Mouse (Mus musculus) lung, embryonic 16.5 days (tissue): ENCODE measurements at regions not wholly inside any gene's neighbourhood (a gene's known extent, or its start where the extent isn't known, plus 50 kb on each side); places are given as distances from the start of the nearest gene placed in this dataset.
A peak's percentile ranks its signal among the peaks of the same experiment; 100 is the strongest.

ENCODE experiments used
- ATAC-seq: fragments of 200-750 bp; cut with Nextera tagmentation; 2 replicates; pipeline ENCODE4 v1.8.0; 2017; ENCODE audit warnings: low read depth, mild to moderate bottlenecking, moderate library complexity
- H3K27ac ChIP-seq: fragments of 300-500 bp; sonication (generic); 2 replicates; pipeline ENCODE4 v1.5.1; 2014; ENCODE audit warnings: mild to moderate bottlenecking, control low read depth, low read length
- H3K27me3 ChIP-seq: fragments of 300-500 bp; sonication (generic); 2 replicates; pipeline ENCODE4 v1.6.1; 2014; ENCODE audit warnings: low read depth, low read length, mixed read lengths; ENCODE audit not compliant: control insufficient read depth, insufficient read depth
- H3K36me3 ChIP-seq: fragments of 300-500 bp; sonication (generic); 2 replicates; pipeline ENCODE4 v1.6.1; 2014; ENCODE audit warnings: low read length; ENCODE audit not compliant: control insufficient read depth, insufficient read depth
- H3K4me1 ChIP-seq: fragments of 300-500 bp; sonication (generic); replicated peaks from 2 replicates; pipeline ENCODE4 v1.6.1; 2014; ENCODE audit warnings: low read length, mixed read lengths; ENCODE audit not compliant: control insufficient read depth, insufficient read depth
- H3K4me2 ChIP-seq: fragments of 300-500 bp; sonication (generic); 2 replicates; pipeline ENCODE4 v1.6.1; 2014; ENCODE audit warnings: low read depth, low read length, control low read depth
- H3K4me3 ChIP-seq: fragments of 300-500 bp; sonication (generic); 2 replicates; pipeline ENCODE4 v1.5.1; 2014; ENCODE audit warnings: mild to moderate bottlenecking, low read length, control low read depth
- H3K9ac ChIP-seq: fragments of 300-500 bp; sonication (generic); 2 replicates; pipeline ENCODE4 v1.6.1; 2014; ENCODE audit warnings: low read length, control low read depth
- H3K9me3 ChIP-seq: fragments of 300-500 bp; sonication (generic); 2 replicates; pipeline ENCODE4 v1.6.1; 2016; ENCODE audit warnings: low read length; ENCODE audit not compliant: control insufficient read depth
- WGBS: fragments of 180-500 bp; shearing (Covaris S2); extraction: QIAGEN DNeasy Blood & Tissue Kit; methylation state at CpG from one replicate; pipeline ENCODE4 v1.1.7; 2014; 5-methylcytosine and 5-hydroxymethylcytosine counted together

GRCm38 (mm10) chr11:9932360-9933265 lies 740.9 kb downstream of the Abca13 start:
- H3K9ac ChIP-seq: no peak overlapping the region
- H3K36me3 ChIP-seq: no peaks in the 10 kb centered on the region
- H3K9me3 ChIP-seq: no peaks in the 10 kb centered on the region
- H3K4me2 ChIP-seq: no peak overlapping the region
- no peaks in the 10 kb centered on the region for H3K27me3 ChIP-seq
- ATAC-seq: peak; percentile 97
- H3K4me3 ChIP-seq: no peak overlapping the region
- peak overlapping the region; percentile 83 for H3K27ac ChIP-seq
- H3K4me1 ChIP-seq: no peaks in the 10 kb centered on the region
- WGBS: 45% methylated on average over 5 of the region's 5 CpGs

DNA sequence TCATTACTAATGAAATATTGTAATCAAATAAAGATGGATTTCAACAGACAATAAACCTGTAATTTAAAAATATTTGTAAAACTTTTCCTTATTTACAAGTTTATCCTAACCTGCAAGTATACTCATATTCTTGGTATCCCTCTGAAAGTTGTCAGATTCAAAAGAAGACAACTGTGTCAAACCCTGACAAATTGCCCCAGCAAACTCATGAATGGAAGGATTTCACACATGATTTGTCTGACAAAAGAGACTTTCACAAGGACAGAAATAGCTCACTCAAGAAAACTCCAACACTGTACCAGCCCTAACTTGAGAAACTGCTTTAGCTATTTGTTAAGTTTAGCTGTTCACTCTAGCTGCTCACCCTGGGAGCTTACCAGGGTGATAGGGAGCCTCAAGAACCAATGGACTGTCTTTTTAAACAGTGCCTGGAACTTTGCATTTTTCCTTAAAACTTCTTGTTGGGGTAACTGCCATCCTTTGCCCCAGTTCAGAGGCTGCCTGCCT lies 771.0 kb downstream of the Abca13 start:
- H3K9ac ChIP-seq: no peak overlapping the region
- no peak overlapping the region for H3K27ac ChIP-seq
- H3K36me3 ChIP-seq: no peaks in the 10 kb centered on the region
- no peaks in the 10 kb centered on the region for H3K9me3 ChIP-seq
- no peak overlapping the region for H3K4me2 ChIP-seq
- H3K27me3 ChIP-seq: no peaks in the 10 kb centered on the region
- no peak overlapping the region for H3K4me3 ChIP-seq
- no peaks in the 10 kb centered on the region for H3K4me1 ChIP-seq
- no peak for ATAC-seq

- no peaks in the 10 kb centered on the region for H3K4me1 ChIP-seq
- no peak for ATAC-seq
- no peaks in the 10 kb centered on the region for H3K9me3 ChIP-seq
- no peak overlapping the region for H3K27ac ChIP-seq
- no peaks in the 10 kb centered on the region for H3K27me3 ChIP-seq
- H3K4me2 ChIP-seq: no peak overlapping the region
- H3K4me3 ChIP-seq: no peak overlapping the region
- H3K36me3 ChIP-seq: no peaks in the 10 kb centered on the region
- H3K9ac ChIP-seq: no peak overlapping the region
These were observed 791.2 kb downstream of the Abca13 start for GRCm38 (mm10) chr11:9982974-9983373.

- H3K36me3 ChIP-seq: no peaks in the 10 kb centered on the region
- no peak overlapping the region for H3K4me3 ChIP-seq
- H3K9ac ChIP-seq: no peak overlapping the region
- peak; percentile 28; the same call in 1 of the 2 replicates for ATAC-seq
- WGBS: 41% methylated on average over 5 of the region's 5 CpGs
- no peak overlapping the region for H3K4me2 ChIP-seq
- H3K4me1 ChIP-seq: no peaks in the 10 kb centered on the region
- H3K9me3 ChIP-seq: no peaks in the 10 kb centered on the region
- no peak overlapping the region for H3K27ac ChIP-seq
- no peaks in the 10 kb centered on the region for H3K27me3 ChIP-seq
These were observed 802.9 kb downstream of the Abca13 start for GRCm38 (mm10) chr11:9994601-9995166.

DNA sequence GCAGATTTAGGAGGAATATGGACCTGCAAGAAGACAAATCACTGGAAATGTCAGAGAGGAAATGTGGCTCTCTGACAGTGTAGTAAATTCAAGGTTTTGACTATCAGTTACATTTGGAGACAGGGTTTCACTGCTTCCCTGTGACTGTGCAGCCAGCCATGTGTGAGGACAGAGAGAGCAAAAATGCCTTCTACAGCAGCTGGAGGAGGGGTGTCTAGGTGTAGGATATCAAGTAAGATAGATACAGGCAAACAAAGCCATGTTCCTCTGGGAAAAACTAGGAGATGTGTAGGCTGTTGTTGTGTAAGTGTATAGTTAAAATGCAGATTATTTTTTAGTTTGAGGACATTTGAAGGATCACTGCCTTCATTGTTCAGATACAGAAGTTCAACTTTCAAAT lies 803.6 kb downstream of the Abca13 start:
- H3K9me3 ChIP-seq: no peaks in the 10 kb centered on the region
- no peaks in the 10 kb centered on the region for H3K36me3 ChIP-seq
- H3K4me2 ChIP-seq: no peak overlapping the region
- no peaks in the 10 kb centered on the region for H3K27me3 ChIP-seq
- no peak overlapping the region for H3K4me3 ChIP-seq
- ATAC-seq: no peak
- H3K27ac ChIP-seq: no peak overlapping the region
- H3K9ac ChIP-seq: no peak overlapping the region
- H3K4me1 ChIP-seq: no peaks in the 10 kb centered on the region

DNA sequence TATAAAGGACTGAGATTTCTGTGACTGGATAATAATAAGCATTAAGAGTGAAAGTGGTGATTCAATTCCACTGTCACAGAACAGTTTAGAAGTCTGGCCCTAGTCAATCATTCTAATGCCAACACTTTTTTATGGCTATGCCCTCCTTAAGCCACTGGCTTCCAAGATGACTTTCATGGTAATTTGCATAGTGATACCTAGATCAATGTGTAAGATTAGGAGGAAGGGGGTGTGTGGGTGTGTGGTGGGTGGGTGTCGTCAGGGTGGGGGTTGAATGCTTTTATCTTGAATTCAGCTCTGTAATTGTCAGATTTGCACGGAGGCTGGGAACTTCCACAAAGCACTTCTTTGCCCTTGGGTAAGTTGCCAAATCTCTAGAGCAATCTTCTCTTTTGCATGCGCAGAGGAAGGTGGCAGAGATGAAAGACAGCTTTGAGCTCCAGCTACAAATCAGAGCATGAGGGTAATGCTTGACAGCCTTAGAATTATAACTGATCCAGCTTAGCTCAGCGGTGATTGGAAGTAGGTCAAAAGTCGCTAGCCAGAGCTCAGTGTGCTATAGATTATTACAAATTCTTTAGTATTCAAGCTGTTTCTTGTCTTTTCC lies 805.9 kb downstream of the Abca13 start:
- Histone ChIP-seq H3K27me3 (no peaks in the 10 kb centered on the region), H3K4me1 (no peaks in the 10 kb centered on the region), H3K9me3 (no peaks in the 10 kb centered on the region), H3K36me3 (no peaks in the 10 kb centered on the region), H3K27ac (no peak overlapping the region), H3K4me2 (no peak overlapping the region), H3K9ac (no peak overlapping the region), H3K4me3 (no peak overlapping the region)
- ATAC-seq: peak; percentile 86
- 39% methylated on average over 5 of the region's 5 CpGs for WGBS

DNA sequence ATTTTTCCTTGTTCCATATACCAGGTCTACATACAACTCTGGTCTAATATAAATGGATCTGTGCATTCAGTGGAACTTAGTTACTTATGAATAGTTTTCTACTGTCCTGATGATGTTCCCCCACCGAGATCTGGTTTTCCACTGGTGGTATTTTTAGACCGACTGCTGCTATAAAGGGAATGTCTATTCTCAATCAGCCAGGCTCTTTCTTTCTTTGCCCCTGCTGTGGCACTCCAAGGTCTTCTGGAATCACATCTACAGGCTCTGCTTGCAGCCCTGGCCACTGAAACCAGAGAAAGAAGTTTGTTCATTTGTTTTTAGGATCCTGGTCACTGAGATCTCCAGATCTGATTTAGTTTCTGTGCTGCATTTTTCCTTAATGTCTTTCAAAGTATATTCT lies 810.4 kb downstream of the Abca13 start:
- 83% methylated on average over 2 of the region's 2 CpGs for WGBS
- Histone ChIP-seq H3K9me3 (no peaks in the 10 kb centered on the region), H3K4me1 (no peaks in the 10 kb centered on the region), H3K27ac (no peak overlapping the region), H3K9ac (no peak overlapping the region), H3K4me3 (no peak overlapping the region), H3K4me2 (no peak overlapping the region), H3K27me3 (no peaks in the 10 kb centered on the region), H3K36me3 (no peaks in the 10 kb centered on the region)
- no peak for ATAC-seq

- H3K4me3 ChIP-seq: no peak overlapping the region
- no peaks in the 10 kb centered on the region for H3K9me3 ChIP-seq
- 49% methylated on average over 3 of the region's 3 CpGs for WGBS
- no peak overlapping the region for H3K27ac ChIP-seq
- no peaks in the 10 kb centered on the region for H3K27me3 ChIP-seq
- no peak for ATAC-seq
- H3K36me3 ChIP-seq: no peaks in the 10 kb centered on the region
- H3K4me1 ChIP-seq: no peaks in the 10 kb centered on the region
- no peak overlapping the region for H3K4me2 ChIP-seq
- H3K9ac ChIP-seq: no peak overlapping the region
These were observed 815.1 kb downstream of the Abca13 start for GRCm38 (mm10) chr11:10006881-10007280.

DNA sequence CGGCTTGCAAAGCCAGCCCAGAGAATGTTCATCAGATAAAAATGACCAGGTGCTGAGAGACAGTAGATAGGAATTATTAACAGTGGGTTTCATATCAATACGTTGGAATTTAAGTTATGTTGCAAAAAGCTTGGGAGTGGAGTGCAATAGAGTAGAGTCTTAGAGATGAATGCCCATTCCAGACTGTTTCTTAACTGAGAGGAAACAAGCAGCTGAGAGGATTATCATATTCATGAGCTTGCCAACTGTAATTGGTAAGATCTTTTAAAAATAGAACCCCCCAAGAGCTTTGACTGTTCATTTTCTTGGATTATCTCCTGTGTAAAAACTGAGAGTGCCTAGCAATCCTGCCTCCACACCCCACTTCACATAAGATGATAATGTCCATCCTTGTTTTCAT lies 854.9 kb downstream of the Abca13 start:
- no peak overlapping the region for H3K9ac ChIP-seq
- 45% methylated on average over 2 of the region's 2 CpGs for WGBS
- H3K27ac ChIP-seq: no peak overlapping the region
- no peaks in the 10 kb centered on the region for H3K27me3 ChIP-seq
- ATAC-seq: no peak
- H3K4me2 ChIP-seq: no peak overlapping the region
- H3K4me1 ChIP-seq: no peaks in the 10 kb centered on the region
- H3K9me3 ChIP-seq: no peaks in the 10 kb centered on the region
- no peaks in the 10 kb centered on the region for H3K36me3 ChIP-seq
- no peak overlapping the region for H3K4me3 ChIP-seq
